Mouse (Mus musculus) urinary bladder, postnatal 14 days (tissue): ENCODE data around the gene Mymk.

Source experiments
- DNase-seq: peaks from one replicate; pipeline ENCODE4 v3.0.0; 2021; ENCODE audit warnings: low spot score

Mymk gene

DNA sequence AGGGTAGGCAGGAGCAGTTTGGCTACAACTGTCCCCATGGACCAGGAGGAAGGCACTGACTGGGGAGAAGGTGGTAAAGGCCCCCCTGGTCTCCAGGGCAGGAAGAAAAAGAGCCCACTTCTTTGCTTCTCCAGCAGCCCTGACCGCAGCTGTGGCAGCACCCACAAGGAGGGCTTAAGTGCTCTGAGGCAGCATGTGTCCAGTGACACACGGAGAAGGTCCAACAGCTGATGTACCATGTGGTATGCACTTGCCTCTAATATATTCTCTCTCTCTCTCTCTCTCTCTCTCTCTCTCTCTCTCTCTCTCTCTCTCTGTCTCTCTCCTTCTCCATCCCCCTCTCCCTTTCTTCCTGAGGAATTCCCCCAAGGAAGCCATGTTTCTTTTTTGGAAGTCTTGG, at the start of gene Mymk:
Mymk (minus strand) TSS at position 202 of the 400 bp plus-strand sequence.
- no peak for DNase-seq

DNA sequence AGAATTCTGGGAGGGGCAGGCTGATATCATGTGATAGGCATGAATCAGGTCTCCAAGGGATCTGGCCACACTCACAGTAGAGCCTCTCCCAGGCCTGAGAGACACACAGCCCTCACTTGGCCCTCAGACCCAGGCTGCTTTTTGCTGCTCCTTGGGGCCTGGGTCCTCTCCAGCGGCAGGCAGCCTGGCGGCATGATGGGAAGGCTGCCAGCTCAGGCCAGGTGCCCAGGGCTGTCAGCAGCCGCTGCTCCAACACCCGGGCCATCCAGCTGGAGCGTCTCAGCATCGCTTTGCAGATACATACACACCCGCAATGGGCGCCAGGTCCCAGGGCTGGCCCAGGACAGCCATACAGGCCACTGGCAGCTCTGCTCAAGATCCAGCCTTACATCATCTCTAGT, 48.3 kb upstream of the Mymk start:
- DNase-seq: peak; percentile 53

DNA sequence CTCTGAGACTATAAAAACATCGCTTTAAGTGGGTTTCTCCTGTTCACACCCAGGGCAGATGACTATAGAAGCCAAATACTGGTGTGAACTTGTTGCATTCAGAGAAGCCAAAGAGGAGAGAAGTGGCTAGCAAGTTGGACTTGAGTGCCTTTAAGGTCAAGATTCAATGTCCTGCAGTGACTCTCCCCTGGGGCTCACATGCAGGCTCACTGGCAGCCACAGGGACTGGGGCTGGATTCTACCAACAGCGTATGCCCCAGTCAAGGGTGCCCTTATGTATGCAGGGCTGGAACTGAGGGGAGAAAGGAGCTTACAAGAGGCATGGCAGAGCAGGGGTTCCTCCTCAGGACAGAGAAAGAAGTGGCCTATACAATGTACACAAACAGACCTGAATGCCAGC, 47.8 kb upstream of the Mymk start:
- DNase-seq: no peak

DNA sequence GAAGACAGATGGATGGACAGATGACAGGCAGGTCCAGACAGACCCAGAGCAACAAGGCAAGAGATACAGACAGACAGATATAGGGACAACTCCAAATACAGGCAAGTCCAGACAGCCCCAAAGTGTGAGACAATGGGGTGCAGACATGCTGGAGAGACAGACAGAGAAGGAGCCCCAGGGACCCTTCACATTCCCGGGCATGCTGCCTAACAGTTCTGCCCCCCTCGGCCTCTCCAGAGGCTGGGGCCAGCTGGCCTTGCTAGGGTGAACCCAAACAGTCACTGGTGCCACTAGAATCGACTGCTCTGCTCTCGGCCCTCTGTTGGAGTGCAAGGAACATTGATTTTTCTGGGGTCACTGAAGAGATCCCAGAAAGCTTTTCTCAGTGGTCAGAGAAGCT, 46.5 kb upstream of the Mymk start:
- no peak for DNase-seq

DNA sequence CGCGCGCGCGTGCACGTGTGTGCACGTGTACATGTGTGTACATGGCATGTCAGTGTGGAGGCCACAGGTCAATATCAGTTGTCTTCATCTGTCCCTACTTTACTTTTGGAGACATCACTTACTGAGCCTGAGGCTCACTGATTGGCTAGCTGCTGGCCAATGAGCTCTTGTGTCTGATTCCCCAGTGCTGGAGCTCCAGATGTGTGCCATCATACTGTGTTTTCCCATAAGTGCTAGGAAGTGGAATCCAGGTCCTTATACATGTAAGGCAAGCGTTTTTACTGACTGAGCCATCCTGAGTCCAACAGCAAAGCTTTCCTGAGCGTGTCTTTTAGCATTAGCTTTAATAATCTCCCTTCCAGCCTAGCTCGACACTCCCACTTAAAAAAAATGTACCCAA, 42.2 kb upstream of the Mymk start:
- no peak for DNase-seq

DNA sequence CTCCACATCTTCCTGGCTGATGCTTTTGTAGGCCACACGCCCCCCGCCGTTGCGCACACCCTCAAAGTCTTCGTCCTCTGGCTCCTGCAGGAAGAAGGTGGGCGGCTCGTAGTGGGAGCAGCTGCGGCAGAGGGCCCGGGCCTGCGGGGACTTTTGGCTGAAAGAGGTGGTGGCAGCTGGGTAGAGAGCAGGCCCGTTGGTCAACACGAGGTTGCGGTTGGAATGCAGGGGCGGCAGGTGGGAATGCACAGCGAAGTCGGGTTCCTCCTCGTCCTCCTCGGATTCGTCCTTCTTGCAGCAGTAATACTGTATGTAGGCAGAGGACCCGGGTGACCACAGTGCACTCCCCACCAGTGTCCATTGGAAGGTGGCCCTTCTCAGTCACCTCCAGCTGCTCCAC, 40.6 kb upstream of the Mymk start:
- no peak for DNase-seq

DNA sequence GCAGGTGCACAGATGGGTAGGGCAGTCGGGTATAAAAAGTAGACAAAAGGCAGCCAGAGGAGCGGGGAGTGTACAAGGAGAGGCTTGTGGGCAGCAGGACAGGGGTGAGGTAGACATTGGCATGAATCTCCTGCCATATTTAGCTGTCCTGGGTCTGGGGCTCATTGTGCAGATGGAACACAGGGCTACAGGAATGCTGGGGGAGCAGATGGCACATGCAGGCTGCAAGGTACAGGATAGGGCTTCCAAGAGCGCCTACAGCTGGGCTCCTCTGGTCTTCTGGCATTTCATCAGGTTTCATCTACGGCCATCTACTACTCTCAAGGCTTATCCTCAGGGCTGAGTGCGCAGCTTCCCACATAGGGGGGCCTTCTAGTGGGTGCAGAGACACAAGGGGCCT, 37.1 kb upstream of the Mymk start:
- no peak for DNase-seq

DNA sequence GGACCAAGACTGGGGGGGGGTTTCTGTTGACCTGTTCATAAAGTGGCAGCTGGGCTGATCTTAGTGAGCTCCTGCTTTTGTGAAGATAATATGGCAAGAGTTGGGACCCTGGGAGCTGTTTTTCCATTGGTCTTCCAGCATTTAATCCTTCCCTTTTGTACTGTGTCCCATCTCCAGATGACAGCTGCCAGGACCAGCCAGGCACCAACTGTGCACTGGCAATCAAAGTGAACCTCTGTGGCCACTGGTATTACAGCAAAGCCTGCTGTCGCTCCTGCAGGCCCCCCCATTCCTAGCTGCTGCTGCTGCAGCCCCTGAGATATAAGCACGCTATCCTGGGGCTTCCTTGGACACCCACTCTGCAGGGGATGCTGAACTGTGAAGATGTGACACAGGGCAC, 36.2 kb upstream of the Mymk start:
- DNase-seq: no peak

DNA sequence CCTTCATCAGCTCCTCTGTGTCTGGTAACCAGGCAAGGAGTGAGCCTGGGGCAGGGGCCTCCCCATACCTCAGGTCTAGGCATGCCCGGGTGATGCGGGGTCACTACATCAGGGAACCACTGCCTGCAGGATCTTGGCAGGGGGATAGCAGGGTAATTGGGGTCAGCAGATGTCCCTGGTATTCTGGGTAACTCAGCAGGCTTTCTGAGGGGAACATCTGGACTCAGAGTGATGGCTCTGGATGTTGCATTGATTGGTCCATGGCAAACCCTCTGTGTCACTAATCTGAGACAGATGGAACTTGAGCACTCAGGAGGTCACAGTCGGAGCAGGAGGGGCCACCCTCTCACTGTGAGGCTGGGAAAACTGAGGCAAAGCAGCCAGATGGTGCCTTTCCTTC, 34.8 kb upstream of the Mymk start:
- DNase-seq: no peak

DNA sequence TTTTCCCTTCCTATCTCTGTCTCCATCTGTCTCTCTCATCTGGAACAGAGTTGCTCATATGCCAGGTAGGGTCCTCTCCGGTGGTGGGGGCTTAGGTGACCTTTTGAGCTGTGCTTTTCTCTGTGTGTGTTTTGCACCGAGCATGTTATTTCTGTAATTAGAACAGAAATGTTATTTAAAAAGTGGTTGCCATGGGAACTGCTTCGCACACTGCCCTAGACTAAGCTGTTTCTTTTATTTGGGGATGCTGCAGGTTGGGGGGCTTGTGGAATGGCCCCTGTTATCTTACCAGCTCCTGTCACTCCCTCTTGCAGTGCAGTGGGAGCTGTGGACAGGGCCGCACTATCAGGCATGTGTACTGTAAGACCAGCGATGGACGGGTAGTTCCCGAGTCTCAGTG, 31.6 kb upstream of the Mymk start:
- DNase-seq: no peak

DNA sequence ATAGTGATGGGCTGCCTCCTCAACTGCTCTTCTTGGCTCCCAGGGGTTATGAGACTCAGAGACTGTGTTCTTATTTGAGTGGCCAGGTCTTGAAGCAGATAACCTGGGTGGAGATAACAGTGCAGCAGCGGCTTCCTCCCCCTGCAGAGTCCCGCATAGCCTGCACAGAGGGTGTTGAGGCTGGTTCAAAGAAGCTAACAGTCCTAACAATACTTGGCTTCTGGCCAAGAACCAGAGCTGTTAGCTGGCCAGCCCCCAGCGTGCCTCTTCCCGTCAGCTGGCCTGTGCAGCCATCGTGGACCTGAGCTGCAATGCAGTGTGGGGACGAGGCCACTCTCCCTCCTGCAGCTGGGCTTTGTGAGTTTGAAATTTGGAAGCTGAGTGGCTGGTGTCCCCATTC, 25.8 kb upstream of the Mymk start:
- DNase-seq: no peak

DNA sequence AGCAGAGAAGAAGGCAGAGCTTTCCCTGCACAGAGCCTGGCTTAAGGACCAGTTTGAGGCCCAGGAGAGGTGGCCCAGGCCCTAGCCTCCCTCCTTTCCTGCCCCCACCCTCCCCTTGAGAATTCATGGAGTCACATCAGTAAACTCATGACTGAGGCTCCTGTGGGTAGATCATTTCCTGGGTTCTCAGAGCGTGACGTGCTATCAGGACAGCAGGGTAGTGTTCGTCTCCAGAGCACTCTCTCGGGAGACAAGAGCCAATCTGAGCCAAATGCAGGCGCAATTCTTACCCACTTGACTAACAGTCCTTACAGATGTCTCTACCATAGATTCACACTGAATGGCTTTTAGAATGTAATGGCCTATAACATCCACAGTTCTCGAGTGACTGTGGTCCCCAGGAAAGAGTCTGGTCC, 25.3 kb upstream of the Mymk start:
- DNase-seq: no peak

DNA sequence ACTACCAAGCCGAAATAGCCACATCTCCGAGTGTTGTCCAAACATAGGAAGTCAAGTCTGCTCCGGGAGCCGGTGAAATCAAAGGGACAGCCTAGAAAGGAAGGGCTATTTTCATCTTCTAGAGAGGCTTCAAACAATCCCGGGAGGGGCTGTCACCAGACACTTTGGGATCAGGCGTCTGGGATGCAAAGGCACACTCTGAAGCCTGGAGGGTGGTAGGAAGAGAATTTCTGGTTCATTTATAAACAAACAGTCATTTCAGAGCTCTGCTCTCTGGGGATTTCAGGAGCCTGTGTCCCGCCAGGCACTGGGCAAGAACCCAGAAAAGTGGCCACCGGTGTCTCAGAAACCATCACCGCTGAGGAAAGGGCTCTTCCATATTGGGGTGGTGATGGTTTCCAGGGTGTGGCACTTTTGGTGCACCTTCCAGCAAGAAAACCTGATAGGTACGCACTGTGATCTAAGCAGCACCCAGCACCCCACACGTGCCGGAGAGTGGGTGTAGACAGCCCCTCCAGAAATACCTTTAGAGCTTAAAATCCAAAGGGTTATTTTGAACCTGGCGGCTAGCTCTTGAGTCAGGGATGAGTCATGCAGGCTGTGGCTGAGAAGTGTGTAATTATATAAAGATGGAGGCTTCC, 24.5 kb upstream of the Mymk start:
- DNase-seq: no peak

DNA sequence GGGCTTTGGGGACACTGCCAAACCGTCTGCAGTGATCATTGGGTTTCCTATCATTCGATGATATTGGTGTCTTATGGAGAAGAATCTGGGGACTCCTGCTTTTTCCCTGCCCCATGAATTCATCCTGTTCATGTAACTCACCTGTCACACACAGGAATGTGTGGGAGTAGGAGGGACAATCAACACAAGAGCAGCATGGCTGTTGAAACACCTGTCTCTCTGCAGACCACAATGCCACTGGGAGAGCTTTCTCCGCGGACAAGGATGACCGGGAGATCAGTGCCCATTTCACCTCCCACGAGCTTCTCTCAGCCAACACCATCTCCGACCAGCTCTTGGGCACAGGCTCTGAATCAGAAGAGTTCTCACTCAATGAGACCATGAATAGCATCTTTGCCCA, 23.2 kb upstream of the Mymk start:
- no peak for DNase-seq

DNA sequence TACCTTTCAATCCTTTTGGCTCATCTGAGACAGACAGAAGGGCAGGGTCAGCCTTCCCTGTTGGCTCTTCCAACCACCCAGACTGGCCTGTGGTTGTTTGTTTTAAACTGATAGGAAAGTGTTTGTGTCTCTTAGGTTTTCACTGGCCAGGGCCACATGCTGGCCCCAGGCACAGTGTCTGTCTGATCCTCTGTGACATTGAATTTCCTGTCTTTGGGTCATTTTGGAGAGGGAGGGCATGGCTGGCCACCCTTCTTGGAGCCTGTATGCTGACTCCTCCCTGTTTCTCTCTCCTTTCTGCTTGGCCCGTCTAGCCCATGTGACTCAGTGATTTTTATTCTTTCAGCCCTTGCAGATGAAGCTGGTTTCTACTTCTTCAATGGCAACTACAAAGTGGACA, 17.3 kb upstream of the Mymk start:
- DNase-seq: no peak

DNA sequence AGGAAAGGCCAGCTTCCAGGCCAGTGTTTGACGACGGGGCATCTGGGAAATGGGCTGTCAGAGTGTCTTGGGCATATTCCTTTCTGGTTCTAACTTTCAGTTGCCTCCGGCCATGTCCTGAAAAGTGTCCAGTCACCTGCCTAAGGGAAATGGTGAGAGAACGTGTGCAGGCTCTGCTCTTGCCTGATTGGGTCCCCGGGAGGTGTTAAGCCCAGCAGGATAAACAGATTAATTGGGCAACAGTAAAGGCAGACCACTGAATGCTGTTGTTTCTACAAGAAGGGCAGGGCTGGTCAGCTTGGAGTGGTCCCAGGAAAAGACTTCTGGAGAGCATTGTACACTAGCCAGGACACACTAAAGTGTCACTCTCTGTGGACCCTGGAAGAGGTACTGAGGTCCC, 16.7 kb upstream of the Mymk start:
- no peak for DNase-seq

DNA sequence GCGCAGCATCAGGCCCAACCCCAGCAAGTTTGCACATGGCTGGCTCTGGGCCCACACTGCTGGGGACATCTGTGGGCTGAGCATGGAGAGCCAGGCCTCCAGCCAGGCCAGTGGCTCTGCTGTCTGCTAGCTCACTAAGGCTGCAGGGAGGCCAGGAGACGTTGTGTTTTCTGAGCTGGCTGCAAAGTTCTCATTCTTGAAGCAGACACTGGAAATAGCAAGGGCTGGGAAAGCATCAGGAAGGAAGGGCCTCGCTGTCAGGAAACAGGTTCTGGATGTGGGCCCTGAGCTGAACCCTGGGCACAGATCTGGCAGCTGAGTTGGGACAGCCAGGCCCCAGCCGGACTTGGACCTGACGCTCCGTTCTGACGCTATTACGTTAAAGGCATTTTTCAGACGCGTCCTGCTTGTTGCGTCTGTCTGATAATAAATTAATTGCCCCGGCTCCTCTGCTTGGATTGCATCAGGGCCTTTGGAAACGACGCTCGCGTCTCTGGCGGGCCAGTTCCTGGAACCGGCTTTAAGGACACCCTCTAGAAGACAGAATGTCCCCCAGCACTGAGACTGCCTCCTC, 16.2 kb upstream of the Mymk start:
- DNase-seq: peak; percentile 68

DNA sequence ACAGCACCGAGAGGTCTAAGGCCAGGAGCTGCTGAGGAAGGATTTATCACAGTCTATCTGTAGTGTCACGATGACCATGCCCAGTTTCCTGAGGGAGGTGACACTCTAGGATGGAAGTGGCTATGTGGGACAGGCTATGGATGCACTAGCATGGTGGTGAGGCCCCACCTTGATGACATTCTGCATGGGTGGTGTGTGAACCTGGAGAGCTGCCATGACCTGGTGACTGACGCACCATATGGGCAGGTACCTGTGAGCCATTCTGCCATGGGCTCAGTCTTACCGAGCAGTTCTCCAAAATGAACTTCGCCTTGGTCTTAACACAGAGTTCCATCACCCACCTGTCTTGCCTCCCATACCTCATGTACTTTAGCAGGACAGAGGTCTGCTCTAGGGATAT, 15.6 kb upstream of the Mymk start:
- DNase-seq: no peak

DNA sequence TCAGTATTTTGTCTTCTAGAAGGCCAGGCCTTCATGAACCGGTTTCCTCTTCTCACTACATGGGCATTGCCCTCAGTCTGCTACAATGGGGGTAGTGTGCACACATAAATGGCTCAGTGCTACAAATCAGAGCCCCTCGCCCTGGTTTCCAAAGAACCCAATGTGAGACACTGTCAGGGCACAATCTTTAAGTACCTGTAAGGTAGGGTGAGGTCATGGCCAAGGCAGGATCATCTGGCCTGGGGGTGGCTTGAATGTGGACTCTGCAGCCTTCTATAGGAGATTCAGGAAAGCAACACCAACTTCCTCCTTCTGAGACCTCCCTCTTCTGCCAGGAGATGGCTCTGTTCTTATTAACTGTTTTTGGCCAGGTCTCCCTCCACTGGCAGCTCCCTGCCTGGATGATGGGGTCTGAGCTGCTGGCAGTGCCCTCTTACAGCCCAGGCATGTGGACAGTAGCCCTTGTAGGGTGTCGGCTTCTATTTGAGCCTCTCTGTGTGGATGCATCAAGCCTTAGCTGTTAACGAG, 14.6 kb upstream of the Mymk start:
- no peak for DNase-seq

DNA sequence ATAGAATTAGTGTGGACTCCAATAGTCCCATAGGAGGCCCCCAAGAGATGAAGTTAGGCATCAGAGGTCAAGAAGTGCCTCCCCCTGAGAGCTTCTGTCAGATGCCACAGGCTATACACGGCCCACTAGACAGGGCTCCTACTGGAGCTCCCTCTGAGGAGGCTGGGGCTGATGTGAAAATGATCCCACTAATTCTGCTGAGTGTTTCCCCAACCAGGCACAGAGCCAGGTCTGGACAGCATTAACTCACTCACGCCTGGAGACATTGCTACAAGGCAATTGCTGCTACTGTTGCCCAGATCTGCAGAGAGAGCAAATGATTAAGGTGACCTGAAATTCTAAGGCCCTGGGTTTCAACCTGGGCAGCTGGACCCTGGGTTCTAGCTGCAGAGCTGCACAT, 13.8 kb upstream of the Mymk start:
- no peak for DNase-seq

DNA sequence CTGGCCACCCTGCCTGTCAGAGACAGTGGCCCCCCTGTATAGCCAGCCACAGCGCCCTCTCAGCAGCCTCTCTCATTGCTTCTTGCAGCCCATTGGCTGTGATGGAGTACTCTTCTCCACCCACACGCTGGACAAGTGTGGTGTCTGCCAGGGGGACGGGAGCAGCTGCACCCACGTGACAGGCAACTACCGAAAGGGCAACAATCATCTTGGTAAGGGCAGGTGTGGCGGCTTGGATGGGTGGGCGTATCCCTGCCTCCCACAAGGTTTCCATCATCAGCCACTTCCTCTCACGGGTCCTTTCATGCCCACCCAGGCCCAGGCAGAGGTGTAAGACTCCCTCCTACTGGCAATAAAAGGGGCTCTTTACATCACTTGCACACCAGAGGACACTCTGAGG, 13.0 kb upstream of the Mymk start:
- no peak for DNase-seq

DNA sequence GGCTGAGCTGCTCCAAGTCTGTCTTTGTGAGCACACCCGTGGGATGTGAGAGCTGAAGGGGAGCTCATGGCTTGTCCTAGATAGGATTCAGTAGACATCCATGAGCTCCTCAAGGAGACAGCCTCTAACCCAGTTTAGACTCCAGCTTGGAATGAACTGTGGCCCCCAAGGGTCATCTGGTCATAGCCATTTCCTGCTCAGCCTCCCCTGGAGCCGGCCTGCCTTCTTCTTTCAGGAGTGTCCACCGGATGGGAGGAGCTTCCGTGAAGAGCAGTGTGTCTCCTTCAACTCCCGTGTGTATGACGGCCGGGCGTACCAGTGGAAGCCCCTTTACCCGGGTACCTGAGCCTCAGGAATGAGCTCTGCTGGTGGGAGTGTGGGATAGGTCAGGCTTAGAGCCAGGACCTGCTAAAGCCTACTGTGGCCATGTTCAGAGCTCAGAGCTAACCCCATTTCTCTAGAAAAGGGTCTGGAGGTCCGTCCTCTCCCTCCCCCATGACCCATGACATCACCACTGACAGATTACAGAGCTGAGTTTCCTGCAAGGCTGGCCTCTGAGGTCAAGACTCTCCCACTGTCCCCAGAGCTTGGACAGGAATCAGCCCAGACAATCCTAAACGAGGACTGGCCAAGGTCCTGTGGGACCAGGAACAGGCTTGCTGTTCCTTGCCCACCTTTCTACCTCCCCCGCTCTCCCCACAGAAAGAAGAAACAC, 11.9 kb upstream of the Mymk start:
- no peak for DNase-seq

DNA sequence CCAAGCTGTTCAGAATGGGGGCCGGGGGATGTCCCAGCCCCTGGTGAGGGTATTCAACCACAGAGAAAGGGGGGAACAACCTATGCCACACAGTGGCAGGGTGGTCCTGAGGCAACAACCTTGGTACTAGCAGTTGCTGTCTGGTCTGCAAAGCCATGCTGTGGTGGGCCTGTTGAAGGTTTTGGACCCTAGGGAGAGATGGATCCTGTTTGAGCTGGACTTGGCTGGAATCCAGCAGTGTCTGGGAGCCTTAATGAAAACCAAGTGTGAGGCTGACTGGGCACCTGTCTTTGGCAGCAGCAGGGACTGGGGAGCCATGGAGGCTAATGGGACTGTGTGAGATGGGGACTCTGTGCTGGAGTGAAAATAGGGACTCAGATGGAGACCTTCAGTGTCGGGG, 7.7 kb upstream of the Mymk start:
- peak; percentile 29 for DNase-seq

DNA sequence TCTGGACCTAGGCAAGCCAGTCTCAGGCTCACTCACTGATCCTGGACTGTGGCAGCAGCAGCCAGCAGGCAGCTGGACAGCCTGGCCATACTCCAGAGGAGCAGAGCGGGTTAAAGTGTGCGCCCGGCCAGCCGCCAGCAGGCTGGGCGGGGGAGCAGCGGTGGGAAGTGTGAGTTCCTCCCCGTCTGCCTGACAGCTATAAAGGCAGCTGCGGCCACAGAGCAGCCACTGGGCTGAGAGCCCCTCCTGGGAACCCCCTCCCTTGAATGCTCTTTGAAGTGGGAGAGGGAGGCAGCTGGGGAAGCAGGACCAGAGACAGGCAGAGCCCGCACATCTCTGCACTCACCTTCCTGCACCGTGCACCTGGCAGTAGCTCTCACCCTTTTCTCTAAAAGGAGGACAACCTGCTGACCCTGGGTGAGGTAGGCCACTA, 7.2 kb upstream of the Mymk start, which contains the start of gene Adamtsl2:
Adamtsl2 (plus strand) TSS at position 228 of the 433 bp plus-strand sequence.
- DNase-seq: peak; percentile 76
